Mouse (Mus musculus): ENCODE results near the gene Rpl21.

DNA sequence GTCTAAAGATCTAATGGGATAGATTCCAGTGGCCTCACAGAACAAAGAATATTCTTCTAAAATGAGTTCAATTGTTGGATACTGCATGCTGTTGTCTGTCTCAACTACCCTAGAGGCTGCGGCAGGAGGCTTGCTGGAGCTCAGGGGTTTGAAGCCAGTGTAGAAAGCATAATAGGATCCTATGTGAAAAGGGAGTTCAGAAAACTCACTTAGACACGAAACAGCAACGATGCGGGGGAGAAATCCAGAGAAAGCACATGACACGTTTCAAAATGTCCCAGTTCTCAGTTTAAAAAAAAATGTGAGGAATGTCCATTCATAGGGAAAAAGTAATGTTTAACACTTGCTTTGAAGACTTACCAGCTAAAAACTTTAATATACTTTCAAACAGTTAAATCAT, 9.7 kb upstream of the Rpl21 start:
- TF ChIP-seq POLR2A (IDR thresholded peaks at IDR 0.05; ENCODE audit: insufficient read depth, low read depth, low read length) (no peak), CTCF (IDR thresholded peaks at IDR 0.05; ENCODE audit: insufficient read depth, low read depth, low read length) (no peak)
